Mouse (Mus musculus) adrenal gland, adult 18-20 months (tissue): Measurements from ENCODE around the gene Khdc3. TPM values are rescaled to one million over a fixed set of nuclear protein-coding genes. Genes with fewer than 3 reads are reported as not detected.
A peak's percentile ranks its signal among the peaks of the same experiment; 100 is the strongest.
"Not testable (repeated sequence)": the region's sequence is repeated elsewhere in the genome, so short reads cannot be mapped to it uniquely, and the experiment has no call there.

ENCODE experiments used
- DNase-seq, 2 experiments: peaks; one replicate each; pipeline ENCODE4 v3.0.0; 2021 to 2022; ENCODE audit warnings: low spot score in 2 of 2
- total RNA-seq, 2 experiments: library from RNA; stranded (reverse); gene quantifications; 1 replicate in 1 of 2; 2 replicates in 1 of 2; pipeline ENCODE4 v1.2.3; 2021

Gene Khdc3
- total RNA-seq, 2 experiments from 2014 or later, result 0.29 to 0.80 TPM

DNA sequence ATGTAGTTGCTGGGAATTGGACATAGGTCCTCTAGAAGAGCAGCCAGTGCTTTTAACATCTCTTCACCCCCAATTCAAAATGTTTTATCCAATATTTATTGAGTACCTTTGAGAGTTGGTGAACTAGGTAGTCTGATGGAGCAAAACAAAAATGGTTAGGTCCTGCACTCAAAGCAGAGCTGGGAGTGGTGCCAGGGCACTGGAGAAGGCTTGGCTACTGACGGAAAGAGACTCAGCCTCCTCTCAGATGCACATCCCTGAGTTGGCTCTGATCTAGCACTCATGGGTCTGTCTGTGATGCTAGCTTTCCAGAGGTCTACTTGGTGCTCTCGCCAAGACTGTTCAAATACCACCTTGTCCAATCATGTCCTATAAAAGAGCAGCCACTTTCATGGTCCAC is 3.7 kb upstream of the Khdc3 start:
- DNase-seq, result no peak

DNA sequence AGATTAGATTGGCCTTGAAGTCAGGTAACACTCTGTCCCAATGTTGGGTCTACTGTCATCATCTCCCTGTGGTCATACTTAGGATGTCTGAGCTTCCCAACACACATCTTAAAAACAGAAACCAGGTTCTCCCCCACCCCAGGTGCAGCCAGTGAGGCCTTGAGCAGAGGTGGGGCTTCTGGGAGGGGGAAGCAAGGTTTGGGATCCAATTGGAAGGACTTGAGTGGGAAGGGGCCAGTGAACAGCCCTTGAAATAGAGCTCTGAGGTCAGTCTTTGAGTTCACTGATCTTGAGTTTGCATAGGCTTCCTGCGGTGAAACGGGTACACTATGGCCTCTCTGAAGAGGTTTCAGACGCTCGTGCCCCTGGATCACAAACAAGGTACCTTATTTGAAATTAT is 545 bp downstream of the Khdc3 start, which contains the start of gene Gm20509:
Gene Gm20509, plus strand, starts transcription at position 290 of the 400 bp plus-strand sequence.
- DNase-seq, result no peak

DNA sequence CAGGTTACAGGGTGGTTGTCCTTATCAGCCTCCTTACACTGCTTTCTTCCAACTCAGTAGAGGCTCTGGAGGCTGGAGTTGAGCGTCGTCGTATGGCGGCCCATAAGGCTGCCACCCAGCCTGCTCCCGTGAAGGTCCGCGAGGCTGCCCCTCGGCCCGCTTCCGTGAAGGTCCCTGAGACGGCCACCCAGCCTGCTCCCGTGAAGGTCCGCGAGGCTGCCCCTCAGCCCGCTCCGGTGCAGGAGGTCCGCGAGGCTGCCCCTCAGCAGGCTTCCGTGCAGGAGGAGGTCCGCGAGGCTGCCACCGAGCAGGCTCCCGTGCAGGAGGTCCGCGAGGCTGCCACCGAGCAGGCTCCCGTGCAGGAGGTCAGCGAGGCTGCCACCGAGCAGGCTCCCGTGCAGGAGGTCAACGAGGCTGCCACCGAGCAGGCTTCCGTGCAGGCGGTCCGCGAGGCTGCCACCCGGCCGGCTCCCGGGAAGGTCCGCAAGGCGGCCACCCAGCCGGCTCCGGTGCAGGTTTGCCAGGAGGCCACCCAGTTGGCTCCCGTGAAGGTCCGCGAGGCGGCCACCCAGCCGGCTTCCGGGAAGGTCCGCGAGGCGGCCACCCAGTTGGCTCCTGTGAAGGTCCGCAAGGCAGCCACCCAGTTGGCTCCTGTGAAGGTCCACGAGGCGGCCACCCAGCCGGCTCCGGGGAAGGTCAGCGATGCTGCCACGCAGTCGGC is 1.7 kb downstream of the Khdc3 start:
- DNase-seq, result peak; percentile 40 to 48

DNA sequence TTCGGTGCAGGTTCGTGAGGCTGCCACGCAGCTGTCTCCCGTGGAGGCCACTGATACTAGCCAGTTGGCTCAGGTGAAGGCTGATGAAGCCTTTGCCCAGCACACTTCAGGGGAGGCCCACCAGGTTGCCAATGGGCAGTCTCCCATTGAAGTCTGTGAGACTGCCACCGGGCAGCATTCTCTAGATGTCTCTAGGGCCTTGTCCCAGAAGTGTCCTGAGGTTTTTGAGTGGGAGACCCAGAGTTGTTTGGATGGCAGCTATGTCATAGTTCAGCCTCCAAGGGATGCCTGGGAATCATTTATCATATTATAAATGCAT is 2.2 kb downstream of the Khdc3 start:
- DNase-seq, result no peak

DNA sequence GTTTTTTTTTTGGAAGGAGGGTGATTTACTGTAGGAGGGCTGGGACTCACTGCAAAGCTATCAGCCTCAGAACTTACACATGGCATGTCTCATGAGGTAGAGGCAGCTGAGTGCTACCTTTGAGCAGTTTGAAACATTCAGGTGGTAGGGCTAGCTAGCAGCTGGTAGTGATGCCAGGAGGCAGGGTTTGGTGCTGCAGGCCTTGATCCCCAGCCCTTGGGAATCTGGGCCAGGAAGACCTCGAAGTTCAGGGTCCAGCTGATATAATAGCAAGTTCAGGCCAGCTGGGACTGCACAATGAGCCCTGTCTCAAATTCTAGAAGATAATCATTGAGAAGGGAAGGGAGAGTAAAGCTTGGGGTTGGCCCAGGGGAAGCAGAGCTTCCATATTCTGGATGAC is 3.5 kb downstream of the Khdc3 start:
- no peak for DNase-seq

DNA sequence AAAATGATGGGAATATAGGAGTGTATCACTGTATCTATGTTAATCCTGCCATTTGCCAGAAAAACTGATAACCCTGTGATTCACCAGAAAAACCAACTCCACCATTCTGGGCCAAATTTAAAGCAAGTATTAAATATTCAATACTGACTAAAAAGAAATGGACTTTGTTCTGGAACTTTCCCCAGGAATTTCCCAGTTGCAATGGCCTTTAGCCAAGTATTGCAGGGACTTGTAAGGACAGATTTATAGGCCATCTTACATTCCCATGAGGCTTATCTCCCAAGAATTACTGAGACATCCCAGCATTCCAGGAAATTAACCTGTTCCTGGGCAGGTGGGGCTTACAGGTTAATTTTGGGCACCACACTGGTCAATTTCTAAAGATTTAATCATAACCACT is 4.1 kb downstream of the Khdc3 start:
- no peak for DNase-seq

- peak; percentile 70 to 74 for DNase-seq
These were observed 11.6 kb downstream of the Khdc3 start, which contains the start of gene Rsl24d1 for GRCm38 (mm10) chr9:73112919-73113906. Gene Rsl24d1 (plus strand): TSS chr9:73113426.

GRCm38 (mm10) chr9:73116704-73117103 is 15.1 kb downstream of the Khdc3 start:
- not testable (repeated sequence) for DNase-seq

DNA sequence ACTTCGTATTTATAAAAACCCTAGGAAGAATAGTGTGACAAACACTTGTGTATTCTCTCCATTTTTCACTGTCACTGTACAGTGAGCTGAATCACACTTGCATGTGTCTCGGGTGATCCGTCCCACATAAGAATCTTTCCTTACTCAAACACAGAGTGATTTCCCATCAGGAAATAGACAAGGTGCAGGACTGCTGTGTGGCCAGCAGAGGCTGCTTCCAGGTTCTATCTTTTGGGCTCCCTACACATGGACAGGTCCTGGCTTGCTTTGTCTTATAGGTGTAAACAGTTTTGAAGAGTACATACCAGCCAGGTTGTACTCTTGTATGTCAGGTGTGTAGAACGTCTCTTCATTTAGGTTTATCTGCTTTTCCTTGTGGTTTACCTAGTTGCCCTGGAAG is 16.4 kb downstream of the Khdc3 start:
- DNase-seq, result no peak

- DNase-seq, result no peak
These were observed 20.1 kb downstream of the Khdc3 start for GRCm38 (mm10) chr9:73121735-73122134.

- no peak for DNase-seq
These were observed 23.5 kb downstream of the Khdc3 start for GRCm38 (mm10) chr9:73125043-73125570.

- no peak for DNase-seq
These were observed 25.8 kb downstream of the Khdc3 start for GRCm38 (mm10) chr9:73127457-73127856.

DNA sequence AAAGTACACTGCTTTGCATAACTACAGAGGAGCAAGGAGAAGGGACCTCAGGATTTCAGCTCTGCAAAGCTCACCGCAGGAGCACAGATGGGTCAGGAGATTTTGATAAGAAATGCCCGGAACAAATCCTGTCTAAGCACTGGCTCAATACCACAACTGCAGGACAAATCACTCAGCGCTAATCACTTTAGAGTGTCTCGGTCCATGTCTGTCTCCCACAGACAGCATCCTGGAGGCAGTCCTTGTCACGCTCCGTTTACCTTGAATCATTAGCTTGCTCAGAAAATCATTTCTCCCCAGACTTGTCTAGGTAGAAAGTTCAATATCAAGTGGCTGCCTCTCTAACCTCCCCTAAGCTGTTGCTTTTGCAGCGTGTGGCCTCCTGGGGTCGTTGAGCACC is 28.2 kb downstream of the Khdc3 start:
- DNase-seq, result no peak

DNA sequence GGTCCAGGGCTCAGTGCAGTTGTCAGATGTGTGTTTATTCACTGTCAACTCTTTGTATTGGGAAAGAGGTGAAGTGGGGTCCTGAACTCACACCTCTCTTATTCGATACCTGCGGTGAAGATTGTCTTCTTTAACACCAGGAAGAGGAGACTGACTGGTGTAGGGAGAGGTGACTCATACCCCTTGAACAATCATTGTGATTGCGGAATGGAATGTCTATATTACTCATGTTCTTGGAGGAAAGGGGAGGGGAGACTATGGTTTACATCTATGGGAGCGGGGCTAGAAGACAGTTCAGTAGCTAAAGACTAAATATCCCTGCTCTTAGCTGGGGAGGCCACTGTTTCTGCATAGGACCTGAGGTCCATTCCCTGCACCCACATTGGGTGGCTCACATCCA is 28.9 kb downstream of the Khdc3 start:
- DNase-seq, result no peak

DNA sequence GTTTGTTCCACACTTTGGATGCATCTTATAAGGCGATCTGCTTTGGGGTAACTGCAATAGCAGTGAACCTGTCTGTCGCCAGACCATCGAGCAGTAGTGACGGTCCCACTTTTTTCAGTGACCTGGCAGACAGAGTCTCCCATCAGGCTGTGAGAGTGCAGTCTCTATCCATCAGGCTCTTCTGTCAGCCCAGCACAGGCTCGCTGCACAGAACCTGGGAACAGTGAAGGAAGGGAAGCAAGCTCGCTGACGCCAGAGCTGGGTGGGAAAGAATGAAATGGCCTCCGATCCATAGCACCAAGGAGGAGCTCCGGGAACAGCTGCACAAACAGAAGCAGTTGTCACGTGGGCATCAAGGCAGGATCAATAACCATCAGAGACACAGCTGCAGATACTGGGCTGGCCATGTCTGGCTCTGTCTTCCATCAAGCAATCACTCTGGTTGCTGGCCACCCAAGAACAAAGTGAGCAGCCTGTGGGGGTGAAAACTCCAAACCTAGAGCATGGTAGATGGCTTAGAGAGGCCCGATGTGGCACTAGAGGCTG is 35.8 kb downstream of the Khdc3 start:
- DNase-seq, result no peak

Other genes with a start within 250 kb of the Khdc3 start
- gene Pygo1, start 176.2 kb upstream of the Khdc3 start, total RNA-seq, result 1 to 10 TPM; 3.4 to 3.7 TPM
- gene Dyx1c1, start 143.1 kb upstream of the Khdc3 start, total RNA-seq, result 1 to 10 TPM in 1 of 2 experiments, under 1 TPM in 1; 0.99 to 1.2 TPM
- not detected for gene Gm44503, start 143.0 kb upstream of the Khdc3 start, total RNA-seq
- 10 to 100 TPM; 12.2 to 13.9 TPM for gene Ccpg1os, start 116.5 kb upstream of the Khdc3 start, total RNA-seq
- gene Ccpg1, start 116.4 kb upstream of the Khdc3 start, total RNA-seq, result 100 to 1,000 TPM; 112 to 150 TPM
- 10 to 100 TPM; 11.0 to 13.8 TPM for gene Pigb, start 61.5 kb upstream of the Khdc3 start, total RNA-seq
- 10 to 100 TPM; 22.9 to 29.6 TPM for gene Rab27a, start 57.0 kb upstream of the Khdc3 start, total RNA-seq
- gene Gm20509, start 634 bp downstream of the Khdc3 start, total RNA-seq, result not detected
- 10 to 100 TPM; 60.3 to 66.3 TPM for gene Rsl24d1, start 11.6 kb downstream of the Khdc3 start, total RNA-seq